Comparison of ENCODE assay signal across 43 mouse cellular contexts in genomic region chr5:65446756-65447155, GRCm38 (mm10). TPM values are rescaled to one million over a fixed set of nuclear protein-coding genes. Genes with fewer than 3 reads are reported as not detected.
"Had no signal": no experiment of that assay in that cellular context is flagged by ENCODE, and none has a peak within 500 bp of the region (broad histone marks: within the 10 kb centered on the region; RNA-seq: fewer than 3 reads in every experiment).

No protein-coding gene starts in this region.

- H3K4me1 ChIP-seq: hindbrain, embryonic 10.5 days; hindbrain, embryonic 12.5 days; hindbrain, embryonic 13.5 days; hindbrain, embryonic 15.5 days; intestine, embryonic 15.5 days; kidney, embryonic 15.5 days had no signal

- H3K9ac ChIP-seq: heart, embryonic 12.5 days; heart, embryonic 13.5 days; heart, embryonic 15.5 days; hindbrain, embryonic 12.5 days; hindbrain, embryonic 13.5 days; hindbrain, embryonic 14.5 days; hindbrain, embryonic 15.5 days; intestine, embryonic 15.5 days; kidney, embryonic 15.5 days had no signal

- ATAC-seq: hindbrain, embryonic 16.5 days; hindbrain, postnatal 0 days; inflammation-experienced regulatory T-cells, adult 6 months; intestine, embryonic 15.5 days; intestine, embryonic 16.5 days; intestine, postnatal 0 days had no signal

- DNase-seq: heart, adult 18-20 months; heart, adult 2 months; heart, postnatal 10 days; heart, postnatal 14 days; heart, postnatal 36 days; heart, postnatal 4 days; kidney, adult 11 months; kidney, adult 18-20 months; kidney, adult 8-10 months; kidney, postnatal 10 days; kidney, postnatal 14 days; kidney, postnatal 4 days; layer of hippocampus, adult 9-11 months; layer of hippocampus, postnatal 36 days had no signal

- H3K36me3 ChIP-seq: intestine, embryonic 15.5 days had no signal

- H3K9me3 ChIP-seq: heart, embryonic 10.5 days; heart, embryonic 12.5 days; heart, embryonic 13.5 days; heart, embryonic 15.5 days; hindbrain, embryonic 10.5 days; hindbrain, embryonic 12.5 days; hindbrain, embryonic 13.5 days; hindbrain, embryonic 15.5 days; intestine, embryonic 15.5 days; kidney, embryonic 15.5 days had no signal

- H3K4me3 ChIP-seq: heart, adult 2 months; heart, embryonic 10.5 days; heart, embryonic 12.5 days; heart, embryonic 13.5 days; heart, embryonic 15.5 days; hindbrain, embryonic 10.5 days; hindbrain, embryonic 12.5 days; hindbrain, embryonic 13.5 days; hindbrain, embryonic 15.5 days; intestine, embryonic 15.5 days; kidney, embryonic 15.5 days; layer of hippocampus, adult 2 months had no signal

- H3K4me2 ChIP-seq: heart, embryonic 11.5 days; heart, embryonic 12.5 days; heart, embryonic 13.5 days; heart, embryonic 15.5 days; hindbrain, embryonic 12.5 days; hindbrain, embryonic 13.5 days; hindbrain, embryonic 14.5 days; hindbrain, embryonic 15.5 days; intestine, embryonic 15.5 days; kidney, embryonic 15.5 days had no signal

- H3K27me3 ChIP-seq: heart, embryonic 12.5 days; heart, embryonic 13.5 days; heart, embryonic 15.5 days; hindbrain, embryonic 12.5 days; hindbrain, embryonic 13.5 days; hindbrain, embryonic 15.5 days; intestine, embryonic 15.5 days; kidney, embryonic 15.5 days had no signal

- H3K27ac ChIP-seq: heart, adult 2 months; heart, embryonic 10.5 days; heart, embryonic 13.5 days; heart, embryonic 15.5 days; hindbrain, embryonic 10.5 days; hindbrain, embryonic 12.5 days; hindbrain, embryonic 13.5 days; hindbrain, embryonic 14.5 days; hindbrain, embryonic 15.5 days; hindbrain, postnatal 0 days; intestine, embryonic 15.5 days; kidney, embryonic 15.5 days; kidney, postnatal 0 days; layer of hippocampus, adult 2 months had no signal

RNA-seq across cellular contexts. Expression of gene Gm43552, which starts 45.9 kb away (rescaled TPM):
- total RNA-seq: heart, adult 2 months; heart, postnatal 10 days; heart, postnatal 25 days; hematopoietic stem cell, adult 5-6 weeks; hindbrain, postnatal 0 days; layer of hippocampus, adult 18-20 months; layer of hippocampus, postnatal 10 days; layer of hippocampus, postnatal 14 days had no signal
- polyA plus RNA-seq: heart, adult 2 months; heart, embryonic 10.5 days; heart, embryonic 11.5 days; heart, embryonic 12.5 days; heart, embryonic 14.5 days; heart, postnatal 0 days; hindbrain, embryonic 10.5 days; hindbrain, embryonic 11.5 days; hindbrain, embryonic 12.5 days; hindbrain, embryonic 14.5 days; hindbrain, embryonic 15.5 days; hindbrain, embryonic 16.5 days; hindbrain, postnatal 0 days; inflammation-experienced regulatory T-cells, adult 6 months; intestine, embryonic 15.5 days; intestine, embryonic 16.5 days; intestine, postnatal 0 days; kidney, embryonic 15.5 days; kidney, embryonic 16.5 days; large intestine, adult 2 months had no signal
